Mouse (Mus musculus) lung, postnatal 4 days (tissue): ENCODE results near the gene Ptgr2.
"Not testable (repeated sequence)": the region's sequence is repeated elsewhere in the genome, so short reads cannot be mapped to it uniquely, and the experiment has no call there.

ENCODE experiments used
- DNase-seq, 2 experiments: peaks; one replicate each; pipeline ENCODE4 v3.0.0; 2021

Ptgr2 gene

DNA sequence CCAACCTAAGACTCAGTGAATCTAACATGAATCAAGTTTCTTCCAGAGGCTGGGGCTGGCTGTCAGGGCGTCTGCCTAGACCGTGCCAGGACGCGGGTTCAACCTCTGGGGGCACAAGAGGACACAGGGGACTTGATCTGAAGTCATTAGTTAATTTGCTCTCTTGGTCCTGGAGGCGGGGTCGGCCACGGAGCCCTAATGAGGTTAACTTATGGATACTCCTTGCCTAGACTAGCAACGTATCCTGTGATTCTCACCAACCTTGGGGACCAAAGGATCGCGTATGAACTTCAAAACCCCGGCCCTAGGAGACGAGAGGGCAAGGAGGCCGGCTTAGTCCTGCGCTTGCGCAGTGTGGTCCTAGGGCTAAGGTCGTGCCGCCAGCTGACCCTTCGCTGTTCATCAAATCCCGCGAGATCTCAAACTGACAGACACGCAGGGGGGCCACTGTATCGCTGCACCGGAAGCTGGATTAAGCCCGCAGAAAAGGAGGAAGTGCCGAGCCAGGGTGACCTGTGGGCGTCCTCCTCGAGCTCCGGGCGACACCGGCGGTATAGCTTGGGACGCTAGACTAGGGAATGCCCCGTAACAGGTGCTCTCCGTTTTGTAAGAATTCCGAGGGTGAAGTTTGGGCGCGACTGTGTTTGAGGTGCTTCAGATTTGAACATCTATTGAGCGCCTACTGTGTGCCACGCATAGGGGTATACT, at the start of gene Ptgr2:
Ptgr2 (plus strand) TSS at position 348 of the 708 bp plus-strand sequence.
- DNase-seq = peak; percentile 95 to 96

DNA sequence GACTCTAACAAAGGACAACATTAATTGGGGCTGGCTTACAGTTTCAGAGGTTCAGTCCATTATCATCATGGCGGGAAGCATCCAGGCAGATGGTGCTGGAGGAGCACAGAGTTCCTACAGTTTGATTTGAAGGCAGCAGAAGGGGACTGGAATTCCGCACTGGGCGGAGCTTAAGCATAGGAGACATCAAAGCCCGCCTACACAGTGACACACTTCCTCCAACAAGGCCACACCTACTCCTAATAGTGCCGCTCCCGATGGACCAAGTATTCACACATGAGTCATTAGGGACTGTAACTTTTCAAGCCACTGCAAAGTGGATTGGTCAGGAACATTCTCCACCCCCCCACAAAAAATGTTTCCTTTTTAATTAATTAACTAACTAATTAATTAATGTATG, 49.5 kb upstream of the Ptgr2 start:
- no peak for DNase-seq

DNA sequence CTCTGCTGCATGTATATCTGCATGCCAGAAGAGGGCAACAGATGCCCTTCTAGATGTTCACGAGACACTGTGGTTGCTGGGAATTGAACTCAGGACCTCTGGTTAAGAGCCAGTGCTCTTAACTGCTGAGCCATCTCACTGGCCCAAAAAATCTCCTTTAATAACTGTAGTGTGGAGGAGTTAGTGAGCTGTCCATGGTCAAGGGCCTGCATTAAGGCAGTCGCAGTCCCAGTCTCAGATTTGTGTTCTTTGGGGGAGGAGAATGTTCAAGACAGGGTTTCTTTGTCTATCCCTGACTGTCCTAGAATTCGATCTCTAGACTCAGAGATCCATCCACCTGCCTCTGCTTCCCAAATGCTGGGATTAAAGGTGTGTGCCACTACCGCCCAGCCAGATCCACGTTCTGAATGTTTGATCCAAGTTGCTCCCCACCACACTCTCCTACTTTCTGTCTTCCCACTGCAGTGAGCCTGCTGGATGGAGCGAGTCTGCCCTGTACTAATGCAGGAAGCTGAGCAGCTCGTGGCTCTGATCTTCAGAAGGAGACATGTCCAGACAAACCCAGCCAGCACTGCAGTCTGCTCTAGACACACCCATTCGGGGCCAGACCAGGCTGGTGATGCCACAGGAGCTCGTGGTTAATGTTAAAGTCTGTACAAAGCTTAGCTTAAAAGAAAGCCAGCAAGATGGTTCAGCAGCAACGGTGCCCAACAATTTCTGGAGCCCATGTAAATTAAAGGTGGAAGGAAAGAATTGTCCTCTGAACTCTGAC, 48.9 kb upstream of the Ptgr2 start:
- DNase-seq = no peak

- not testable (repeated sequence) for DNase-seq
Measured at GRCm38 (mm10) chr12:84237036-84237435, 48.0 kb upstream of the Ptgr2 start.

- DNase-seq = peak; percentile 33 to 49
Measured at GRCm38 (mm10) chr12:84243076-84243770, 41.8 kb upstream of the Ptgr2 start.

DNA sequence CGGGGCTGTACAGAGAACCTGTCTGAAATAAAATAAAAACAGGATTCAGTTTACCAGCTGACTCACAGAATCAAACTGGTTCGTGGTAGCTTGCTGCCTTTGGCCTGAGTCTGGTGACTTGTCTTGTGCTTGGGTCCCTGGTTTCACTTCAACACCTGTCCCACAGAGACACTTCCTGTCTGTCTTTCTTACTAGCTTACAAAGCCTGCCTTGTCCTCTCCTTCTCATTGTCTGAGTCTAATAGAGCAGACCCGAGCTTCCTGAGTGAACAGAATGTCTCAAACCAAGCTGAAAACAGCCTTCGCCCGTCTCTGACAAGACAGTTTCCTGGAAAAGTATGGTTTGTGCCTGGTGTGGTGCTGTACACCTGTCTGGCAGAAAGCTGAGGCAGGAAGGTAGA, 39.3 kb upstream of the Ptgr2 start:
- DNase-seq = no peak

DNA sequence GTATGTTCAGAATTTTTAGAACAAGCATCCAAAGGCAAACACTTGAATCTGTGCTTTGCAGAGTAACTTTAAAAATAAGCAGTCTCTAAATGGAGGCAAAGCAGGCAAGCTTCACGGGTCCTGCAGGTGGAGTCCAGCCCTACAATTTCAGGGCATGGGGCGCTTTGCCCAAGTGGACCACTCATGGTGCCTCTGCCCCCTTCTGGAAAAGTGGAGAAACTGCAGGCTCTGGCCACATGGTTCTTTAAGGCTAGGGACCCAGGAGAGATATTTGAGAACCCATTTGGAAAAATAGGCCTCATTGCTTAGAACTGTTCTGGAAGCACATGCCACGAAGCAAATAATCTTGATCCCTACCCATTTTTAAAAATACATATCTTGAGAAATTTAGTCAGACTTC, 35.8 kb upstream of the Ptgr2 start:
- peak; percentile 70 to 84 for DNase-seq

DNA sequence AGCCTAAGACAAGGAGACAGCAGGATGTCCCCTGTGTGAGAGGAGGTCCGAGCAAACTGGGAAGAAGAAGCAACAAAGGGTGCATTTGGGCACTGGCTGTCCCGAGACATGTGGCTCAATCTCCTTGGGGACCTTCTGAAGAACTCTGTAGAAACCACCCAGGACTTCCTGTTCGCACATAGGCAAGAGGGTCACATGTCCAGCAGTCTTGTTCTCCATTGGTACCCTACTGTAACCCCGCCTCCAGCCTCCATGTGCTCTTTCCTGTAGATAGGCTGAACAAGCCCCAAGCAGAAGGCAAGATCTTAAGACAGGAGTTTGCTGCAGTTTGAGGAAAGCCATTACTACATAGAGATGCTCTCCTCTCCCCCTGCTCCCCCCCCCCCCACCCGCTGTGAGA, 32.2 kb upstream of the Ptgr2 start:
- DNase-seq = no peak

DNA sequence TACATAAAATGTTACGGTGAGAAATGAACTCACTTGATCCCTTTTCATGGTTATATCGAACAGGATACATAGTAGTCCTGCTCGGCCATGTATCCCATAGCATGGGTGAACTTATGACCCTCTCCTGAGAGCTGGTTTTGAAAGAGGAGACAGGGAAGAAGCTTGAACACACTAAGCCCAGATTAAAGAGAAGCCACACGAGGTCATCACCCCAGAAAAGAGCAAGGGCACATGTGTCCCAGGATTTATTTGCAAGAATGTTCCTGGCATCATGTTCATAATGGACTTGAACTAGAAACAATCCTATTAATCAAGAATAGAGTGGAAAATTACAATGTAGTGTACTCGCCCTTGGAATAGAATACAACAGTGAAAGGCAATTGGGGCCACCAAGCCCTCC, 30.1 kb upstream of the Ptgr2 start:
- no peak for DNase-seq

DNA sequence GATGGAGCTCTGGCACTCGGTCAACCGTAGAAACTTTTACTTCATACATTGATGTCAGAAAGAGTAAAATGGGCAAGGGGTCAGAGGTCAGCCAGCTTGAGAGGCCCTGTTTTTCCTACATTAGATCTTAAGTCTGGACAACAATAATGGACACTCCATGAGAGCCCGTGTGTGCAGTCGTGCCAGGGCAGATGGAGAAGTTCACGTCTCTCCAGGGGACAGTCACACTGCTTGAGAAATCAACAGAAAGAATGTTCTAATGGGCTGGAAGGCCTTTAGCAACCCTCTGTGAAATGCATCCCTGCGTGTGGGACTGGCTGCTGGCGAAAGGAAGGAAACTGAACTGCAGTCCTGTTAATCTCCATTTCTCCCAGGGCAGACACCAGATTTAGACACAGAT, 24.7 kb upstream of the Ptgr2 start:
- DNase-seq = peak in 1 of 2 experiments; percentile 47

GRCm38 (mm10) chr12:84267264-84267663, 17.8 kb upstream of the Ptgr2 start:
- DNase-seq = no peak

GRCm38 (mm10) chr12:84273366-84273765, 11.7 kb upstream of the Ptgr2 start:
- DNase-seq = no peak

DNA sequence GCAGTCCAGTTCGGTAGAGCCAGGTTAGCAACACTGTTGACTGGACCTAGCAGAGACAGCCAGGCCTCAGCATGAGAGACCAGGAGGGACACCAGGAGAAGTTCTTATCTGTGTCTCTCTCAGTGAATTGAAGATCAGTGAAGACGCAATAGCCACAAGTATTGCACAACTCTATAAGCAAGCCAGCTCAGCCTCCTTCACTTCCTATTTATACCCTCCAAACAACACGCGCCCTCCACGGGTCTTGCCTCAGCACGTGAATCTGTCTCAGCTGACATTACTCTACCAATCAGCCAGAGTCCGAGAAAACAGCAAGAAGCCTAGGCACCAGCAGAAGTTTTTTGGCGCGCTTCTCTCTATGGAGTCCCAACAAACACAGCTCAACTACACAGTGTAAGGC, 9.7 kb upstream of the Ptgr2 start:
- peak in 1 of 2 experiments; percentile 16 for DNase-seq

GRCm38 (mm10) chr12:84276288-84276687, 8.7 kb upstream of the Ptgr2 start:
- DNase-seq = no peak

DNA sequence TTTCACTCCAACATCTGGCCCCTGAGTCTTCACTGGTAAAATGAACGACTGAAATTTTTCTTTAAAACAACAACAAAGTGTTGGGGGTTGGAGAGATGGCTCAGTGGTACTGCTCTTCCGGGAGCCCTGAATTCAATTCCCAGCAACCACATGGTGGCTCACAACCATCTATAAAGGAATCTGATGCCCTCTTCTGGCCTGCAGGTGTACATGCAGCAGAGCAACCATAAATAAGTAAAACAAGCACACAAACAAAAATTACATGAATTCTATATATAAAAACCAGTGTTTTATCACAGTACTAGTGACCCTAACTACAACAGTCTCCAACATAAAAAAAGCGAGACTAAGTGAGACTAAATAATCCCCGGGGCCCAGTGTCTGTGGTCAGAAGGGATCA, 8.2 kb upstream of the Ptgr2 start:
- no peak for DNase-seq

DNA sequence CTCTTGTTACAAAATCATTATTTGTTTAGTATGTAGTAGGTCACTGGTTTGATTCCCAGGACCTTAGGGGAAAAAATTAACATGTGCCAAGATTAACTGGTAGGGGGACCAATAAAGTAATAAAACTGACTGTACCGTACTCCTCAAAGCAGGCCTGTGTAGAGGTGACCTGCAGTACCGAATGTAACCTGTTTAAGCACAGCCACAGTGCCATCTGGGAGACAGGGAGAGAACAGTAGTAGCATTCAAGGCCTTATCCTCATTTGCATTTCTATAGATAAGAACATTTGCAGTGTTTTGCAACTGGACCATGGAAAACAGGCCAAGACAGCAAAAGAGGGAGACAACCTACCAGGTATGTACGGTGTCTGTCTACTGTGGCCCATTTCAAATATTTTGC, 7.2 kb upstream of the Ptgr2 start:
- no peak for DNase-seq

DNA sequence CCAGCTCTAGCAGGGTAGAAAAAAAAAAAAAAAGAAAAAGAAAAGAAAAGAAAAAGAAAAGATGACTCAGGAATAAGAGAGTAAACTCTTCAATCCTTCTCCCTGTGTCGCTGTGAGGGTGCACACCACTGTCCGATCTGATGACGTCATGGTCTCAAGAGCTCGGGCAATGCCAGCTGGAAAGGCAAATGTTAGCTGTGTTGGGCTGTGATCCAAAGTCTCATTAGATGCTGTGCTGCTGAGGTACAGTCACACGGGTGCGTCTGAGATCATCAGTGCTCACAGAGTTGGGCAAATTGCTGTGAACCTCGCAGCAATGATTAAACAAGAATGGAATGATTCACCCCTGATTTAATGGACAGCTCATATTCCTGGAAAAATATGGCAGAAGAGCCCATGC, 6.1 kb upstream of the Ptgr2 start:
- no peak for DNase-seq

- no peak for DNase-seq
Measured at GRCm38 (mm10) chr12:84284391-84284790, 641 bp upstream of the Ptgr2 start.

DNA sequence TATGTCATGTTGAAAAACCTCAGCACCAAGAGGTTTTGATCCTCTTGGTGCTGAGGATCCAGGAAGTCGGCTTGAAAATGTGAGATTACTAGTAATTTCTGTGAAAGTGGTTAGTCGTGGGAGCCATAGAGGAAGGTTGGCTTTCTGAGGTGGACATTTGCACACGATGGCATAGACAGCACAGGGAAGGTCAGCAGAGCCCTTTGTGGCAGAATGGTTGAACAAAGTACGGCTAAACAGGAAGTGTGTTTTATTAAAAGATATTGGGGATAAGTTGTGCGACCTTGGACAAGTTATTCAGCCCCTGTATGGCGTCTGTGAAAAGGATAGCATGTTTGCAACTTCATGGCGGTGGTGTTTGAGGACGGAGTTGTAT, 549 bp downstream of the Ptgr2 start:
- DNase-seq = no peak

GRCm38 (mm10) chr12:84288461-84288860, 3.4 kb downstream of the Ptgr2 start:
- peak; percentile 37 to 68 for DNase-seq

GRCm38 (mm10) chr12:84297851-84298250, 12.8 kb downstream of the Ptgr2 start:
- DNase-seq = no peak

- no peak for DNase-seq
Measured at GRCm38 (mm10) chr12:84299265-84299664, 14.2 kb downstream of the Ptgr2 start.

GRCm38 (mm10) chr12:84304101-84304500, 19.1 kb downstream of the Ptgr2 start:
- DNase-seq = no peak

GRCm38 (mm10) chr12:84304554-84304953, 19.5 kb downstream of the Ptgr2 start:
- DNase-seq = no peak
